Mouse (Mus musculus) G1E (cell line): ENCODE measurements around the gene Rundc3b. TPM values are rescaled to one million over a fixed set of nuclear protein-coding genes. Genes with fewer than 3 reads are reported as not detected.

Experiments
- ATAC-seq: 2 replicates; pipeline ENCODE4 v1.8.0; 2016; ENCODE audit warnings: mild to moderate bottlenecking; ENCODE audit not compliant: insufficient number of reproducible peaks, poor library complexity, low FRiP score, severe bottlenecking; ENCODE audit errors: extremely low read depth
- DNase-seq: peaks from one replicate; pipeline ENCODE4 v3.0.0; 2012; ENCODE audit warnings: low spot score
- H3K27me3 ChIP-seq: 2 replicates; pipeline ENCODE4 v1.6.1; 2012; ENCODE audit warnings: mild to moderate bottlenecking, low read length, inconsistent platforms; ENCODE audit not compliant: insufficient read depth
- H3K36me3 ChIP-seq: replicated peaks from 2 replicates; pipeline ENCODE3; 2012; ENCODE audit warnings: mild to moderate bottlenecking, inconsistent platforms
- H3K4me1 ChIP-seq: 2 replicates; pipeline ENCODE4 v1.6.1; 2012; ENCODE audit warnings: low read depth, low read length, inconsistent platforms, mixed read lengths; ENCODE audit not compliant: insufficient read depth
- H3K4me3 ChIP-seq: 2 replicates; pipeline ENCODE4 v1.5.1; 2012; ENCODE audit warnings: low read depth, mild to moderate bottlenecking, inconsistent platforms, low read length, moderate library complexity, mixed read lengths
- H3K9me3 ChIP-seq: replicated peaks from 2 replicates; pipeline ENCODE4 v1.6.1; 2012; ENCODE audit warnings: inconsistent platforms
- CTCF ChIP-seq: IDR thresholded peaks from 2 replicates; pipeline ENCODE4 v1.5.1; 2012; ENCODE audit warnings: low read depth, low read length, inconsistent platforms, mixed read lengths
- GATA1 ChIP-seq: IDR thresholded peaks from 2 replicates; pipeline ENCODE4 v1.6.1; 2012; ENCODE audit warnings: borderline replicate concordance, low read length, inconsistent platforms, mixed read lengths
- GATA2 ChIP-seq: IDR thresholded peaks from 2 replicates; pipeline ENCODE4 v1.6.1; 2012; ENCODE audit warnings: low read depth, low read length, inconsistent platforms, borderline replicate concordance
- POLR2AphosphoS5 ChIP-seq: IDR thresholded peaks from 2 replicates; pipeline ENCODE4 v1.6.1; 2012; ENCODE audit warnings: low read depth, low read length, inconsistent platforms; ENCODE audit not compliant: insufficient replicate concordance
- TAL1 ChIP-seq: conservative IDR thresholded peaks from 2 replicates; pipeline ENCODE4 v1.6.1; 2012; ENCODE audit warnings: low read depth, low read length, inconsistent platforms, mixed read lengths
- polyA plus RNA-seq: library from polyadenylated mRNA; stranded (reverse); fragments of >175 nt; gene quantifications from 2 replicates; pipeline ENCODE4 v1.2.3, GENCODE M21; 2012
- total RNA-seq, 2 experiments: library from RNA; stranded (forward) in 1 of 2; stranded (reverse) in 1 of 2; fragments of 200-1000 nt in 1 of 2; fragments of >200 nt in 1 of 2; fragmentation: Nextera tagmentation in 1 of 2; gene quantifications; 2 replicates each; pipeline ENCODE4 v1.2.3; 2014 to 2017

The Rundc3b gene
- total and polyA plus RNA-seq, 3 experiments, result 0.04 to 0.76 TPM; not detected in 1

- no peaks in the 10 kb centered on the region for H3K27me3 ChIP-seq
- TF ChIP-seq GATA1 (no peak), CTCF (no peak), TAL1 (no peak), POLR2AphosphoS5 (no peak), GATA2 (no peak)
- H3K4me1 ChIP-seq, result no peaks in the 10 kb centered on the region
- ATAC-seq, result no peak
- no peaks in the 10 kb centered on the region for H3K36me3 ChIP-seq
- no peak for DNase-seq
- H3K9me3 ChIP-seq, result no peaks in the 10 kb centered on the region
- H3K4me3 ChIP-seq, result no peak overlapping the region
Observed at GRCm38 (mm10) chr5:8652085-8652484, 29.3 kb upstream of the Rundc3b start.

GRCm38 (mm10) chr5:8648774-8649173, 26.0 kb upstream of the Rundc3b start:
- no peaks in the 10 kb centered on the region for H3K9me3 ChIP-seq
- no peak for ATAC-seq
- no peak for DNase-seq
- no peaks in the 10 kb centered on the region for H3K4me1 ChIP-seq
- TF ChIP-seq CTCF (no peak), TAL1 (no peak), GATA1 (no peak), POLR2AphosphoS5 (no peak), GATA2 (no peak)
- no peak overlapping the region for H3K4me3 ChIP-seq
- no peaks in the 10 kb centered on the region for H3K36me3 ChIP-seq
- H3K27me3 ChIP-seq, result no peaks in the 10 kb centered on the region

- DNase-seq, result no peak
- H3K4me1 ChIP-seq, result no peaks in the 10 kb centered on the region
- no peaks in the 10 kb centered on the region for H3K27me3 ChIP-seq
- no peaks in the 10 kb centered on the region for H3K36me3 ChIP-seq
- H3K9me3 ChIP-seq, result no peaks in the 10 kb centered on the region
- no peak overlapping the region for H3K4me3 ChIP-seq
- no peak for ATAC-seq
- no peak for TF ChIP-seq CTCF
- TF ChIP-seq GATA2, result no peak
- no peak for TF ChIP-seq POLR2AphosphoS5
- no peak for TF ChIP-seq TAL1
- TF ChIP-seq GATA1, result no peak
Observed at GRCm38 (mm10) chr5:8648300-8648699, 25.5 kb upstream of the Rundc3b start.

- ATAC-seq, result no peak
- Histone ChIP-seq H3K4me3 (no peak overlapping the region), H3K4me1 (no peaks in the 10 kb centered on the region), H3K9me3 (no peaks in the 10 kb centered on the region), H3K36me3 (no peaks in the 10 kb centered on the region), H3K27me3 (no peaks in the 10 kb centered on the region)
- DNase-seq, result no peak
- TF ChIP-seq GATA1, result no peak
- no peak for TF ChIP-seq CTCF
- TF ChIP-seq GATA2, result no peak
- TF ChIP-seq TAL1, result no peak
- TF ChIP-seq POLR2AphosphoS5, result no peak
Observed at GRCm38 (mm10) chr5:8634489-8634975, 11.8 kb upstream of the Rundc3b start.

- no peak for ATAC-seq
- no peak for TF ChIP-seq POLR2AphosphoS5
- TF ChIP-seq GATA2, result no peak
- TF ChIP-seq CTCF, result no peak
- no peak for TF ChIP-seq TAL1
- TF ChIP-seq GATA1, result no peak
- H3K36me3 ChIP-seq, result no peaks in the 10 kb centered on the region
- no peaks in the 10 kb centered on the region for H3K9me3 ChIP-seq
- no peaks in the 10 kb centered on the region for H3K27me3 ChIP-seq
- DNase-seq, result no peak
- no peaks in the 10 kb centered on the region for H3K4me1 ChIP-seq
- no peak overlapping the region for H3K4me3 ChIP-seq
Observed at GRCm38 (mm10) chr5:8632901-8633300, 10.1 kb upstream of the Rundc3b start.

GRCm38 (mm10) chr5:8622071-8622595, 619 bp downstream of the Rundc3b start:
- Histone ChIP-seq H3K9me3 (peaks cover 7% of the 10 kb centered on the region), H3K36me3 (no peaks in the 10 kb centered on the region), H3K4me3 (no peak overlapping the region), H3K4me1 (no peaks in the 10 kb centered on the region), H3K27me3 (no peaks in the 10 kb centered on the region)
- DNase-seq (no peak), ATAC-seq (no peak)
- TF ChIP-seq CTCF (no peak), TAL1 (no peak), POLR2AphosphoS5 (no peak), GATA1 (no peak), GATA2 (no peak)
